8 mouse cellular contexts compared by ENCODE assay signal in the genomic region with DNA sequence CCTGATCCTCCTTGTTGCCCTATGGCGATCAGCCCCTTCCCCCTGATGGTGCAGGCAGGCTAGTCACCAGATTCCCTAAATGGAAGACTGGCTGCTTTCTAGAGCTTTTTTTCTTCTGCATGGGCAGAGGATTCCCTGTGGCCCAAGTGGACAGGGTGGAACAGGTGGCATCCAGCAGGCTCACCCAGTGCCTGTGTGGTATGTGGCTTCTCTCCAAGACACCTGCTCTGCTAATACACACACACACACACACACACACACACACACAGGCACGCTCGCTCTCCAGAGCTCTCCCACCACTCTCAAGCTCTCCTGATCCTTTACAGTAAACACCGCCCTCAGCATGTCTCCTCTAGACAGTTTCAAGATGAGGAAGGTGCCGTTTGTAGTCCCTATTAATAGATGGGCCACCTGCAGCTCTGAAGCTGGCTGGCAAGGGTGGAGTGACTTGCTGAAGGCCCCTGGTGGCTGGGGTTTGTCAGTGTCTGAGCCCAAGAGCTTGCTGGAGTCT.
DNase-seq lines count a peak whose midpoint lies in the region; ATAC-seq and TF ChIP-seq lines count a peak whose summit lies in the region.

No protein-coding gene starts in this region.

- no peak overlapping the region for H3K4me2 ChIP-seq in midbrain, postnatal 0 days (ENCODE audit: low read depth, low read length, poor library complexity, severe bottlenecking)
- H3K4me2 ChIP-seq in midbrain, embryonic 16.5 days (ENCODE audit: low read length) = no peak overlapping the region
- peak overlapping the region; percentile 2; the same call in 1 of the 2 replicates for H3K4me2 ChIP-seq in liver, embryonic 11.5 days

- H3K27ac ChIP-seq in midbrain, postnatal 0 days (ENCODE audit: low read depth, low read length) = no peak overlapping the region
- no peak overlapping the region for H3K27ac ChIP-seq in midbrain, embryonic 16.5 days (ENCODE audit: low read length)
- peak overlapping the region; percentile 63 for H3K27ac ChIP-seq in embryonic facial prominence, embryonic 10.5 days (replicated peaks)
- peak overlapping the region; percentile 16; the same call in 1 of the 2 replicates for H3K27ac ChIP-seq in liver, embryonic 11.5 days (ENCODE audit: low read depth, low read length)

- H3K9me3 ChIP-seq in midbrain, postnatal 0 days (ENCODE audit: low read length) = no peaks in the 10 kb centered on the region
- no peaks in the 10 kb centered on the region for H3K9me3 ChIP-seq in midbrain, embryonic 16.5 days (replicated peaks; ENCODE audit: control insufficient read depth, low read length, poor library complexity, severe bottlenecking)
- no peaks in the 10 kb centered on the region for H3K9me3 ChIP-seq in embryonic facial prominence, embryonic 10.5 days
- H3K9me3 ChIP-seq in liver, embryonic 11.5 days (ENCODE audit: control insufficient read depth, low read length) = no peaks in the 10 kb centered on the region

- no peak overlapping the region for H3K4me3 ChIP-seq in midbrain, postnatal 0 days (ENCODE audit: low read depth, low read length)
- H3K4me3 ChIP-seq in midbrain, embryonic 16.5 days (ENCODE audit: low read depth, low read length) = no peak overlapping the region
- H3K4me3 ChIP-seq in embryonic facial prominence, embryonic 10.5 days = no peak overlapping the region
- no peak overlapping the region for H3K4me3 ChIP-seq in liver, embryonic 11.5 days (ENCODE audit: low read depth, low read length)

- no peak overlapping the region for H3K9ac ChIP-seq in midbrain, postnatal 0 days (replicated peaks; ENCODE audit: low read length, poor library complexity, severe bottlenecking)
- H3K9ac ChIP-seq in midbrain, embryonic 16.5 days (ENCODE audit: low read depth, low read length) = no peak overlapping the region
- H3K9ac ChIP-seq in liver, embryonic 11.5 days (ENCODE audit: low read depth, low read length) = no peak overlapping the region

- 69% methylated on average over 5 of the region's 5 CpGs for WGBS in midbrain, postnatal 0 days
- 64% methylated on average over 5 of the region's 5 CpGs for WGBS in midbrain, embryonic 16.5 days
- WGBS in embryonic facial prominence, embryonic 10.5 days = 71% methylated on average over 5 of the region's 5 CpGs
- 49% methylated on average over 5 of the region's 5 CpGs for WGBS in liver, embryonic 11.5 days

- peak; percentile 25 for TF ChIP-seq CTCF in midbrain, postnatal 0 days (IDR thresholded peaks at IDR 0.05)

- no peak for ATAC-seq in midbrain, postnatal 0 days (ENCODE audit: low FRiP score)
- ATAC-seq in midbrain, embryonic 16.5 days = no peak
- no peak for ATAC-seq in liver, embryonic 11.5 days (replicated peaks; ENCODE audit: low FRiP score)

- DNase-seq in midbrain, postnatal 0 days (ENCODE audit: low spot score) = no peak
- DNase-seq in embryonic facial prominence, embryonic 10.5 days (ENCODE audit: low spot score) = no peak
- DNase-seq in liver, embryonic 11.5 days (ENCODE audit: low spot score) = no peak
- DNase-seq in spleen, adult 12 weeks (ENCODE audit: low spot score) = peak; percentile 30
- no peak for DNase-seq in frontal cortex, adult 2 months (ENCODE audit: extremely low spot score in 1 of 2, low spot score in 1 of 2)
- DNase-seq in gastrocnemius, adult 8-10 months (ENCODE audit: low spot score in 2 of 2) = no peak
- no peak for DNase-seq in adrenal gland, adult (ENCODE audit: inconsistent age in 2 of 2, low spot score in 1 of 2)

- H3K4me1 ChIP-seq in midbrain, postnatal 0 days (ENCODE audit: insufficient read depth, low read length) = peaks cover 4% of the 10 kb centered on the region; the same call in 1 of the 2 replicates
- H3K4me1 ChIP-seq in midbrain, embryonic 16.5 days (ENCODE audit: control insufficient read depth, insufficient read depth, low read length) = 0 out of 2 replicates have a peak, but pooled peaks cover 6% of the 10 kb centered on the region
- H3K4me1 ChIP-seq in embryonic facial prominence, embryonic 10.5 days = peaks cover 75% of the 10 kb centered on the region
- peaks cover 64% of the 10 kb centered on the region for H3K4me1 ChIP-seq in liver, embryonic 11.5 days (replicated peaks; ENCODE audit: control insufficient read depth, insufficient read depth, low read length)

- H3K27me3 ChIP-seq in midbrain, postnatal 0 days (ENCODE audit: insufficient read depth, low read length) = no peaks in the 10 kb centered on the region
- H3K27me3 ChIP-seq in midbrain, embryonic 16.5 days (ENCODE audit: control insufficient read depth, insufficient read depth, low read depth, low read length) = no peaks in the 10 kb centered on the region
- H3K27me3 ChIP-seq in embryonic facial prominence, embryonic 10.5 days (replicated peaks; ENCODE audit: low read depth, poor library complexity, severe bottlenecking) = peaks cover 45% of the 10 kb centered on the region
- no peaks in the 10 kb centered on the region for H3K27me3 ChIP-seq in liver, embryonic 11.5 days (replicated peaks; ENCODE audit: control insufficient read depth, insufficient read depth, low read length)

- H3K36me3 ChIP-seq in midbrain, postnatal 0 days (ENCODE audit: insufficient read depth, low read length) = no peaks in the 10 kb centered on the region
- no peaks in the 10 kb centered on the region for H3K36me3 ChIP-seq in midbrain, embryonic 16.5 days (ENCODE audit: control insufficient read depth, insufficient read depth, low read length)
- no peaks in the 10 kb centered on the region for H3K36me3 ChIP-seq in embryonic facial prominence, embryonic 10.5 days (replicated peaks)
- no peaks in the 10 kb centered on the region for H3K36me3 ChIP-seq in liver, embryonic 11.5 days (ENCODE audit: control insufficient read depth, insufficient read depth, low read length)

Comparison
In these comparisons a context has a peak if more than half of its experiments do, and no peak if none do; other contexts are left out.
1. H3K27ac ChIP-seq: peak in embryonic facial prominence, embryonic 10.5 days (single experiment) and liver, embryonic 11.5 days (single experiment); none in midbrain, postnatal 0 days (single experiment) and midbrain, embryonic 16.5 days (single experiment).